Mouse (Mus musculus) intestine, embryonic 16.5 days (tissue): Measurements from ENCODE around the gene Cdca3. TPM values are rescaled to one million over a fixed set of nuclear protein-coding genes. Genes with fewer than 3 reads are reported as not detected.
A peak's percentile ranks its signal among the peaks of the same experiment; 100 is the strongest.

ENCODE experiments used
- ATAC-seq: fragments of 200-750 bp; cut with Nextera tagmentation; 2 replicates; pipeline ENCODE4 v1.8.0; 2017; ENCODE audit warnings: moderate TSS enrichment, moderate library complexity
- H3K27ac ChIP-seq: fragments of 300-500 bp; sonication (generic); 2 replicates; pipeline ENCODE4 v1.5.1; 2014; ENCODE audit warnings: mild to moderate bottlenecking, low read length
- H3K27me3 ChIP-seq: fragments of 300-500 bp; sonication (generic); replicated peaks from 2 replicates; pipeline ENCODE4 v1.6.1; 2014; ENCODE audit warnings: low read length, control low read depth, mixed read lengths; ENCODE audit not compliant: control insufficient read depth, insufficient read depth
- H3K36me3 ChIP-seq: fragments of 300-500 bp; sonication (generic); 2 replicates; pipeline ENCODE4 v1.6.1; 2014; ENCODE audit warnings: low read length, control low read depth; ENCODE audit not compliant: control insufficient read depth, insufficient read depth
- H3K4me1 ChIP-seq: fragments of 300-500 bp; sonication (generic); 2 replicates; pipeline ENCODE4 v1.6.1; 2014; ENCODE audit warnings: low read length, control low read depth, mixed read lengths; ENCODE audit not compliant: control insufficient read depth, insufficient read depth
- H3K4me2 ChIP-seq: fragments of 300-500 bp; sonication (generic); 2 replicates; pipeline ENCODE4 v1.6.1; 2014; ENCODE audit warnings: low read depth, low read length, control low read depth
- H3K4me3 ChIP-seq: fragments of 300-500 bp; sonication (generic); 2 replicates; pipeline ENCODE4 v1.5.1; 2014; ENCODE audit warnings: mild to moderate bottlenecking, low read length
- H3K9ac ChIP-seq: fragments of 300-500 bp; sonication (generic); 2 replicates; pipeline ENCODE4 v1.6.1; 2014; ENCODE audit warnings: low read depth, low read length
- H3K9me3 ChIP-seq: fragments of 300-500 bp; sonication (generic); 2 replicates; pipeline ENCODE4 v1.6.1; 2016; ENCODE audit warnings: low read length, control low read depth; ENCODE audit not compliant: control insufficient read depth
- WGBS: fragments of 180-500 bp; shearing (Covaris S2); extraction: QIAGEN DNeasy Blood & Tissue Kit; methylation state at CpG from one replicate; pipeline ENCODE4 v1.1.7; 2014; 5-methylcytosine and 5-hydroxymethylcytosine counted together
- polyA plus RNA-seq: library from polyadenylated mRNA; unstranded; fragments of >200 nt; fragmentation: Nextera tagmentation; extraction: Ambion mirVana; gene quantifications from 2 replicates; pipeline ENCODE4 v1.2.1, GENCODE M21; 2015

Gene Cdca3
- polyA plus RNA-seq, 1 experiment from 2014 or later, result 183 TPM

DNA sequence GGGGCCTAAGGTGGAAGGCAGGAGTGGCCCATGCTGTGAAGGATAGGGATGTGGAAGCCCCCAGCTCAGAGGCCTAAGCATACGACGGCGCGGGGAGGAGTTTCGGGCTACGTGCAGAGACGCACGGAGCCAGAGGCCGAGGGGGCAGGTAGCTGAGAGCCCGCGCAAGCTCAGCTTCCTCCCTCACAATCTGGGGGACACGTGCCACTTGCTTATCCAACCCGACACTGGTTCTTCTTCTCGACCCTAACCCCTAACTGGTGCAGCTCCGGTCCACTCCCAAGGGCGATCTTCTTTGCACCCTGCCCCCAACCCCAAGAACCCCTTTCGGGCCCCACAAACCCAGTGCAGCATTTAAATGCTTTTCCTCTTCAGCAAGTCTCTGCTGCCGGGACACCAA lies 15.9 kb upstream of the Cdca3 start:
- H3K27me3 ChIP-seq, result no peaks in the 10 kb centered on the region
- peak; percentile 60 for ATAC-seq
- under 1% methylated on average over 18 of the region's 18 CpGs for WGBS
- peak overlapping the region; percentile 79 for H3K4me3 ChIP-seq
- H3K9ac ChIP-seq, result peak overlapping the region; percentile 94
- H3K27ac ChIP-seq, result peak overlapping the region; percentile 97
- H3K36me3 ChIP-seq, result peaks cover 14% of the 10 kb centered on the region; the same call in 1 of the 2 replicates
- no peaks in the 10 kb centered on the region for H3K9me3 ChIP-seq
- peak overlapping the region; percentile 63 for H3K4me2 ChIP-seq
- peaks cover 33% of the 10 kb centered on the region for H3K4me1 ChIP-seq

- Histone ChIP-seq H3K4me3 (peak within 1 kb of the TSS; percentile 79), H3K4me2 (peak within 1 kb of the TSS; percentile 63), H3K27ac (peak within 1 kb of the TSS; percentile 97), H3K4me1 (peaks cover 33% of the 10 kb centered on the region), H3K27me3 (no peaks in the 10 kb centered on the region), H3K9me3 (no peaks in the 10 kb centered on the region), H3K9ac (peak within 1 kb of the TSS; percentile 94), H3K36me3 (peaks cover 14% of the 10 kb centered on the region; the same call in 1 of the 2 replicates)
- WGBS, result under 1% methylated on average over 22 of the region's 22 CpGs
- ATAC-seq, result peak; percentile 87
Observed at GRCm38 (mm10) chr6:124813933-124814332, 15.4 kb upstream of the Cdca3 start, which contains the start of gene Tpi1. Gene Tpi1, minus strand, starts transcription at chr6:124814296.

- WGBS, result 31% methylated on average over 8 of the region's 8 CpGs
- Histone ChIP-seq H3K4me3 (peak overlapping the region; percentile 79), H3K4me2 (peak overlapping the region; percentile 63), H3K36me3 (peaks cover 18% of the 10 kb centered on the region), H3K9ac (peak overlapping the region; percentile 94), H3K4me1 (peaks cover 33% of the 10 kb centered on the region), H3K27me3 (no peaks in the 10 kb centered on the region), H3K9me3 (no peaks in the 10 kb centered on the region), H3K27ac (peak overlapping the region; percentile 97)
- ATAC-seq, result peak; percentile 34
Observed at GRCm38 (mm10) chr6:124814448-124814847, 14.9 kb upstream of the Cdca3 start.

DNA sequence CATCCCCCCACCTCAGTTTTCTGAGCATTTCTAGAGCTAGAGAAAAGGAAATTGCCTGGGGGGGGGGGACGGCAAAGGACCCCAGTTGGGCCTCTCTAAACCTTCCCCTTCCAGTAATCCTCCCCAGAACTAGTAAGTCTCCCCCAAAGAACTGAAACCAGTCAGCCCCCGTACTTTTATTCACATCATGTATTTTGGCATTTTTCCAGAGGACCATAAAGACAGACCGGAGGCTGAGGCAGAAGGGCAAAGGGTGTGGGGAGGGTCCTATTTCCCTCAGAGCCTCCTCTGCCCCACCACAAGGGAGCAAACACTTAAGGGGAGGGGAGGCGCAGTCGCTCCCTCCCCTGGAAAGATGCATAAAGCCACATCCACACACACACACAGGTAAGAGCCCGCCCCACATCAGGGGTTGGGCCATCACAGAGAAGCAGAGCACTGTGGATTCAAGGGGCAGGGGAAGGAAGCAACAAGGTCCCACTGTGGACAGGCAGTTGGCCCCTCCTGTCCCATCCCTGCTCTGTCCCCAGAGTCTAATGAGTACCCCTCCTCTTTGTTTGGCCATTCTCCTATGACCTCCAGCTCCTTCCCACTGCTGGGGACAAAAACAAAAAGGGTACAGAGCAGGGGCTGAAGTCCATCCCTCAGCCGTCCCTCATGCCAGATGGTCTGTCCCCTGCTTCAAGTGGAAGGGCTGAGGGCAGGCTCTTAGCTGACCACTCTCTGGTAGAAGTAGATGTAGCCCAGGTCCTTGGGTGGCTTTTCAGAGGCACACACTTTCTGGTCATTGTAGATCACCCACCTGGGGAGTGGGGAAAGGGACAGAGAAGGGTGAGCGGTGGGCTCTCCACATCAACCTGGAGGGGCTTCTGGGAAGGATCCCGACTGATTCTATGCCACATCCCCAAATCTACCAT lies 14.2 kb upstream of the Cdca3 start:
- Histone ChIP-seq H3K27me3 (no peaks in the 10 kb centered on the region), H3K36me3 (peaks cover 25% of the 10 kb centered on the region), H3K27ac (peak overlapping the region; percentile 31; the same call in 1 of the 2 replicates), H3K4me1 (peaks cover 27% of the 10 kb centered on the region), H3K4me3 (no peak overlapping the region; the same call in 1 of the 2 replicates), H3K9ac (0 out of 2 replicates have a peak overlapping the region, but pooled peaks have one; percentile 40), H3K9me3 (no peaks in the 10 kb centered on the region), H3K4me2 (peak overlapping the region; percentile 63; the same call in 1 of the 2 replicates)
- no peak for ATAC-seq
- WGBS, result 58% methylated on average over 9 of the region's 9 CpGs

- Histone ChIP-seq H3K36me3 (peaks cover 29% of the 10 kb centered on the region), H3K4me2 (no peak overlapping the region), H3K9ac (no peak overlapping the region), H3K27me3 (no peaks in the 10 kb centered on the region), H3K4me1 (peaks cover 22% of the 10 kb centered on the region), H3K27ac (no peak overlapping the region), H3K4me3 (no peak overlapping the region), H3K9me3 (no peaks in the 10 kb centered on the region)
- no peak for ATAC-seq
- 83% methylated on average over 4 of the region's 4 CpGs for WGBS
Observed at GRCm38 (mm10) chr6:124816611-124817010, 12.7 kb upstream of the Cdca3 start.

GRCm38 (mm10) chr6:124817125-124817524 lies 12.2 kb upstream of the Cdca3 start:
- Histone ChIP-seq H3K4me3 (no peak overlapping the region), H3K27me3 (no peaks in the 10 kb centered on the region), H3K27ac (no peak overlapping the region), H3K9ac (no peak overlapping the region), H3K9me3 (no peaks in the 10 kb centered on the region), H3K4me2 (no peak overlapping the region), H3K36me3 (peaks cover 27% of the 10 kb centered on the region), H3K4me1 (peaks cover 18% of the 10 kb centered on the region)
- 94% methylated on average over 11 of the region's 11 CpGs for WGBS
- no peak for ATAC-seq

- ATAC-seq, result no peak
- Histone ChIP-seq H3K27ac (no peak overlapping the region), H3K4me1 (peaks cover 14% of the 10 kb centered on the region), H3K4me3 (no peak overlapping the region), H3K9ac (no peak overlapping the region), H3K4me2 (no peak overlapping the region), H3K9me3 (no peaks in the 10 kb centered on the region), H3K27me3 (no peaks in the 10 kb centered on the region), H3K36me3 (peaks cover 27% of the 10 kb centered on the region)
- 96% methylated on average over 8 of the region's 8 CpGs for WGBS
Observed at GRCm38 (mm10) chr6:124817563-124817962, 11.8 kb upstream of the Cdca3 start.

DNA sequence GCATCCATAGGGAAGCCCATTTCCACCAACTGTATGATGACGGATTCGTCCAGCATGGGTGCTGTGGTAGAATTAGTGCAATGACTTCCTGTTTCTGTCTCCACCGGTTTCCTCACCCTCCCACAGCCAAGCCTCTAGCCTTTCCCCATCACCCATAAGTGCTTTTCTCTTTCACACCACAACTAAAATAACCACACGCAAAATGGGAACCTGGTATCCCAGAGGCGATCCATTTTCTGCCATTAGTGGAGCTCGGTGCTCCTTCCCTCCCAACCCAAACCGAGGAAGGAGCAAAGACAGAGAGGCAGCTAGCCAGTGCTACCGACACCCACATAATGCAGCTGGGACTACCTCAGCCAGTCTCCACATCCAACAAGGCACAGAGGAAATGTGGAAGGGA lies 11.4 kb upstream of the Cdca3 start:
- Histone ChIP-seq H3K9ac (no peak overlapping the region), H3K27me3 (no peaks in the 10 kb centered on the region), H3K4me3 (no peak overlapping the region), H3K36me3 (peaks cover 31% of the 10 kb centered on the region), H3K4me1 (peaks cover 14% of the 10 kb centered on the region), H3K4me2 (no peak overlapping the region), H3K27ac (no peak overlapping the region), H3K9me3 (no peaks in the 10 kb centered on the region)
- no peak for ATAC-seq
- WGBS, result 87% methylated on average over 8 of the region's 8 CpGs

DNA sequence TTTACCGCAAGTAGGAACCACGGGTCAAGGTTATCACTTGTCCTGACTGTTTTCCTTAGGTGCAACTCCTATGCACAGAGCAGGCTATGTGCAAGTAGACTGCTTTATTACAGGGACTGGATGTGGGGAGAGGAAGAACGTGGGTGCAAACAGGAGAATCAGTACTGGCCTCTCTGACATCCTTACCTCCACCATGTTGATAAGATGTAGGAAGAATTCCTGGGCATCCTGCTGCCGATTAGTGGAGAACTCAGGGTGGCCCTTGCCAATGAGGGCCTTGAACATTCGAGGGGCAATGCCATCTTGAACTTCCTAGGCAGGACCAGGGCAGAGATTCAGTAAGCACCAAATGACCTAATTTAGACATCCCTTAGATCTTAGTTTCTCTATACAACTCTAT lies 8.5 kb upstream of the Cdca3 start:
- no peak overlapping the region for H3K27ac ChIP-seq
- no peaks in the 10 kb centered on the region for H3K9me3 ChIP-seq
- H3K36me3 ChIP-seq, result peaks cover 47% of the 10 kb centered on the region
- WGBS, result 89% methylated on average over 5 of the region's 5 CpGs
- H3K4me2 ChIP-seq, result no peak overlapping the region
- H3K4me3 ChIP-seq, result no peak overlapping the region
- H3K4me1 ChIP-seq, result no peaks in the 10 kb centered on the region
- ATAC-seq, result no peak
- H3K27me3 ChIP-seq, result no peaks in the 10 kb centered on the region
- H3K9ac ChIP-seq, result no peak overlapping the region
